Mouse (Mus musculus) cerebellum, adult 18-20 months (tissue): ENCODE results near the gene Bsn.

ENCODE experiments used
- DNase-seq, 2 experiments: peaks; one replicate each; pipeline ENCODE4 v3.0.0; 2021

The Bsn gene

DNA sequence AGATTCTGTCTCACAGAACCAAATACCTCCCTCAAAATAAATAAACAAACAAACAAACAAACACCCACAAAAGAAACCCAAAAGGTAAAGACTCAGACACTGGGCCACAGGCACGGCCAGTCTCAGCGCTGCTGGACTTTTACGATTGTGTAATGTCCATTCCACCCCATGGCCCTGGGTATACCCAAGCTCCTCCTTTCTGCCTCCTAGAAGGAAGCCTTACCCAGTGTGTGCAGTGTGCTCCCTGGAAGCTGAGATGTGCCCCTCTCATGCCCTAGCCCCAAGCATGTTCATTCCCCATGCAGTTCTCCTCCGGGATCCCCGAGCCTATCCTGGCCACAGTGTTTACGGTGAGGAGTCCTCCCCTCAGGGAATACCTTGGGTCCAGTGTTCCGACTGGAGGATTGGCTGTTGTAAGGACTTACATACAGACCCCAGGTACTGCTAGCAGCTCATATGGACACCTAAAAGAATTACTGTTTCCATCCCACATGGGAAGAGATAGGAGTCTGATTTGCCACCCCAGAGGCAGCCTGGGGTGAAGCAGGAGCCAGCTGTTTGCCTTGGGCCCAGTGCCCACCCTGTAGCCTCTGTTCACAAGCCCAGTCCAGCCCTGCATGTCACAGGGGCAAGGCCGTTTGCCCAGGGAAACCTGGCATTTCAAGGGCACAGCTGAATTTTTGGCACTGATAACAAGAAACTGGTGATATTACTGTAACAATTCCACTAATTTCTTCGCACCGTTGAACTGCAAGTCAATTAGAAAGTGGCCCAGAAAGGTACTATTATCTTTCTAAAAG is 68.8 kb downstream of the Bsn start:
- no peak for DNase-seq

DNA sequence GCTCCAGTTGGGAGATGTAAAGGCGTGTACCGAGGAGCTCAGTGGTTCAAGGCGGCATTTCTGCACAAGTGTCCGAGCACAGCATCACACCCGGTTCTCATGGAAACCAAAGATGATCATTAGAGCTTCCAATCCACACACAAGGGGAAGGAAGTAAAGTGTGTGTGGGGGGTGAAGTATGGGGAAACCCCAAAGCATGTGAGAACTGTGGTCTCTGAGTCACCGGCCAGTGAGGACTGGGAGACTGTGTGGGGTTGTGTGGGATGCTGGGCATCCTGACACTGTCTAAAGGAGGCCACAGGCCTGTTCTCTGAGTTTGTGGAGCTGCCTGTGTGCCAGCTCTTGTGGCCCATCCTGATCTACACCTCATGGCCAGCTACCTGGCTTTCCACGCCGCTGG is 69.5 kb downstream of the Bsn start:
- no peak for DNase-seq

DNA sequence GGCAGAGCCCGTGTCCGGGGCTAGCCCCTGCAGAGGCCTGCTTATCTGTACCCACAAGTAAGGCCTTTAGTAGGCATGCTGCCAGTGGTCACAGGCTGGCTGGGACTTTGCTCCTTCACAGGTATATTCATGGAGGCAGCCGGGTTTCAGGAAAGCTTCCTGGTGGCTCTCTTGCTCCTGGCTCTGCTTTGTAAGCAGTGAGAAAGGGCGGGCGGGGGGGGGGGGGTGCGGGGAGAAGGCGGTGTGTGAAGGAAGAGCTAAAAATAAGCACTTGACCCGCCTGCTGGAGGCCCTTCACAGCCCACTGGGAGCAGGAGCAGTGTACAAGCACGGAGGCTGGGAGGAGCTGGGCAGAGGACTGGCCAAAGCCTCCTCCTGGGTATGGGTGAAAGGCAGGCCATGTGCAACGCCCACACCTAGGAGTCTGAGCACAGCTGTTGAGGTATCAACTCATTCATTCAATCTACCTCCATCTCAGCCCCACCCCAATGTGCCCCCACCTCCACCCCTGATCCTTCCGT is 70.2 kb downstream of the Bsn start:
- DNase-seq: peak; percentile 49 to 52

DNA sequence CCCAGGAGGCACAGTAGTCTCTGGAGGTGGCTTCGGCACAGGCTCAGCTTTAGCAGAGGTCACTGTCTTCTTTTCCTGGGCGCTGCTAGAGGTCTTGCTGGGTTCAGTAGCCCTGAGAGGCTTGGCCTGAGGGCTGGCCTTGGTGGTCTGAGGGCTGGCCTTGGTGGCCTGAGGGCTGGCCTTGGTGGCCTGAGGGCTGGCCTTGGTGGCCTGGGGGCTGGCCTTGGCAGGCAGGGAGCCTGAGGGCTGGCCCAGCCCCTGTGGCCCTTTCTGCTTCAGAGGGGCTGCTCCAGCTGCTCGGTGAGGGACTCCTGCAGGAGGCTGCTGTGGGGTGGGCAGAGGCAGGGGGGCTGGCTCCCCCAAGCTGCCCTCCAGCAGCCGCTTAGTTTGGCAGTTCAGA is 73.0 kb downstream of the Bsn start:
- no peak for DNase-seq

DNA sequence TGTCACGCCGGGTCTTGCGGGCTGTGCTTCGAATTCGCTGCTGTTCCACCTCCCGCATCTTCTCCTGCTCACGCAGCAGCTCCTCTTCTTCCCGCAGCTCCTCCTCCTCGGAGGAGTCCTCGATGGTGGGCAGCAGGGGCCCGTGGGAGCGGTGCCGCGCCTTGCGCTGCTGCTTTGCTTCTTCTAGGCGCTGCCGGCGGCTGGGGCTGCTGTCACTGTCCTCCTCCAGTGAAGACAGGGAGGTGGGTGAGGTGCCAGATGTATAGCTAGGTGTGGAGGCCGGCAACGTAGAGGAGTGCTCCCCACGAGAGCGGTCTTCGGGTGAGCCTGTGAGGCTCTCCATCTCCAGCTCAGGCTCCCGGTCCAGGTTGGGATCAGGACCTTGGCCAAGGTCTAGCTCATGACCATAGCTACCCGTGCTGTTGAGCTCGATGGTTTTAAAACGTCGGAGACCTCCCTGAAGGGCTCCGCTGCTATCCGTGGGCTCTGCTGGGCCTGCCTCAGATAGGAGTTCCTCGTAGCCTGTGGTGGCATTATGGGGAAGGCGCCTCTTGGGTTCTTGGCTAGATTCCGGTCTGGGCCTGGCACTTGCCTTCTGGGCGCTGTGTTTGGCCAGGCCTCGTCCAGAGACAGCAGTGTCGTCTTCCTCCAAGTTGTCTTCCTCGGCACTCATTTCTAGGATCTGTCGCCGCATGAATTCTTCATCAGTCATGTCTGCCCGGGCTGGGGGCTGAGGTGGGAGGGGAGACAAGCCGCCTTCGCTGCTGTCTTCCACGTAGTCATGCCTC is 74.7 kb downstream of the Bsn start:
- DNase-seq: peak in 1 of 2 experiments; percentile 49

DNA sequence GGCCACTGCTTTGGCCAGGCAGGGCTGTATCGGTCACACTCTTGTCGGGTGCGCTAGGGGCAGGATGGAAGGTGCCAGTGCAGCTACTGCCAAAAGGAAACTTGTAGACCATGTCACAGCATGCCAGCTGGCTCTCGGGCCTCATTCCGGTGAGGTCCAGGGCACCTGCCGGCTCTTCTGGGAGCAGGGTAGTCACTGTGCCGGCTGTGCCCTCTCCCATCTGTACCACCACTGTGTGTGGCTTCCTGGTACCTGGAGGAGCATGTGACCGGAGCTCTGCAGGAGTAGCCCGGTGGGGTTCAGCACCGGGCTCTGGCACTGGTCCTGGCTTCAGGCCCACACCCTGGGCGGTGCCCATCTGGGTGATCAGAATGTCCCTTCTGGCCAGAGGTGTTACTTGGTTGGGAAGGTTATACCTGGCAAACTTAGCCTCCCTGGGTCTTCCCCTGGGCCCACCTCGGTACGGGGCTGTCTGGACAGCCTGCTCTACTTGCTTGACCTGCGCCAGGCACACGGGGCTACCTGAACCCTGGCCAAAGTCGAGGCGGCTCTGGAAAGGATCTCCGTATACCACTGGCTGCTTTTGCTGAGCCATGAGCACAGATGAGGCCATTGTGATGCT is 77.4 kb downstream of the Bsn start:
- peak; percentile 81 to 86 for DNase-seq

DNA sequence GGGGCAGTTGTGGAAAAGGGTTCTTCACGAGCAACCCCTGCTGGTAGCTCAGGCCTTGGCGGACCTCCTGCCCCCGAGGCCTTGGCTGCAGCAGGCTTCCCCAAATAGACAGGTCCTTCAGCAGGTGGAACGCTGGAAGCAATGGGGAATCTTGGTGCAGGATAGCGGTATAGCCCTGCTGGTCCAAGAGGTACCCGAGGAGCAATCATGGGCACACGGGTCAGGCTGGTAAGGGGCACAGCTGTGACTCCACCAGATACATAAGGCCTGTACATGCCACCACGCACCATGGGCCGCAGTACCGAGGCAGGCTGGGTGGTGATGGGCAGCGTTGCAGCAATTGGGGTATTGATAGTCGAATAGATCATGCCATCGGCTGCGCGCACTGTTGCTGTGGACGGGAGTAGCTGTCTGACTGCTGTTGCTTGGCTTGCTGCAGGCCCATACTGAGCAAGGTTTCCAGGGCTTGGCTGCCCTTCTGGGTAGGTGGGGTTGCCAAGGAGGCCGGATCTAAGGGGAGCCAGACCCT is 78.5 kb downstream of the Bsn start:
- DNase-seq: peak in 1 of 2 experiments; percentile 57

DNA sequence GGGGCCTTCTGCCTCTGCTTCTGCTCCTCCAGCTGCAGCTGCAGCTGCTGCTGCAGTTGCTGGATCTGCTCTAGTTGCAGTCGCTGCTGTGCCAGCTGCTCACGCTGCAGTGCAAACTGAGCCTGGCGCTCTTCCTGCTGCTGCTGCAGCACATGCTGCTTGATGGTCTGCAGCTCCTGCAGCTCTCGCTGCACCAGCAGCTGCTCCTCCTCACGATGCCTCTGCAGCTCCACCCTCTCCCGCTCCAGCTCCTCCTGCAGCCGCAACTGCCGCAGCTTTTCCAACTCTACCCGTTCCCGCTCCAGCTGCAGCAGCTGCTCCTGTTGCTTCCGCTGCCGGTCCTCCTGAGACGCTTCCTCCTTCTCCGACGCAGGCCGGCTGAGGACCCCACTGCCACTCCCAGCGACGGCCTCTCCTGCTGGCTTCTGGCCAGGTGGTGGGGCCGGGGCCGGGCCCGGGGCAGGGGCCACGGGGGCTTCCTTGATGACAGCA is 79.0 kb downstream of the Bsn start:
- DNase-seq: no peak

DNA sequence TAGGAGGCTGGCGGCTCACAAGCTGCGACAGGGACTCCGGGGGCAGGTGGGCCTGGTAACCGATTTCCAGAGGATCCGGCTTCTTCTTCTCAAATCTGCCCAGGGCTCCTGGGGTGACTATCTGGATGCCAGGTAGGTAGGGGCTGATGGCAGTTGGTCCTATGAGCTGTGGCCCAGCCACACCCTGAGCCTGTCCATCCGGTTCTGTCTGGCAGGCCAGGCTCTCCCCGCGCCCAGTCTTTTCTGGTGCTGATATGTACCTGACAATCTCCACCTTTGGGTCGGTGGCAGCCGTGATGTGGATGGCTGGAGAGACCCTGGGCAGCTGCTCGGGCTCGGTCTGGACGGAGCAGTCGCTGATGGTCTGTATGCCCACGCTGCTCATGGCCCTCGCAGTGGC is 80.0 kb downstream of the Bsn start:
- no peak for DNase-seq

DNA sequence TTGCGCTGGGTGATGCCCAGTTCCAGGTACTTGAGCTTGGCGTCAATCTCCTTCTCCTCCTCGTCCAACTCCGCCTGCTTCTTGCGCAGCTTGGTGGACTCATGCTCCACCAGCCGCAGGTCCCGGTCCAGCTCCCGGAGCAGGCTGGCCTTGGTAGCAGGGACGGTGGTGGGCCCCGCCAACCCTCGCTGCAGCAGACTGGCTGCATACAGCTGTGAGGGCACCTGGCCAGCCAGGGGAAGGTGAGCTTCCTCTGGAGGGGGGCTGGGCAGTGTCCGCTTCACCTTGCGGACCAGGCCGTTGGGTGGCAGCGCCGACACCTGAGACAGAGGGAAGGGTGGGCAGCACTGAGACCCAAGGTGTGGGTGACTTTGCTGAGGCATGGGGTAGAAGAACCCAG is 82.3 kb downstream of the Bsn start:
- no peak for DNase-seq

DNA sequence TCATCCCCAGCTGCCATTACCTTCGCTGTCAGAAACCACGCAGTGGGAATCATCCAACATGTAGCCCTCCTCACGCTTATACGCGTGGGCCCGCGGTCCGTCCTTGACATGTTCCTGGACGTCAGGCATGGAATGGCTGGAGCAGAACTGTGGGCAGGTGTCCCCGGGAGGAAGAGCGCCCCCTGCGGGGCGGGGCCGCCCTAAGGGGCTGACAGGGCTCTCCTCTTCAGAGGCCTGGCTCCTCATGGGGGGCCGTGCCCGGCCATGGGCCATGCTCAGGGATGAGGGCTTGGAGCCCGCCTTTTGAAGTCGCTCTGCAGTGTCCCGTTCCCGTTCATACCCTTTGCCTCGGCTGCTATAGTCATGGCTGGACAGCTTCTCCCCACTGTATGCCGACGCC is 84.1 kb downstream of the Bsn start:
- DNase-seq: no peak

DNA sequence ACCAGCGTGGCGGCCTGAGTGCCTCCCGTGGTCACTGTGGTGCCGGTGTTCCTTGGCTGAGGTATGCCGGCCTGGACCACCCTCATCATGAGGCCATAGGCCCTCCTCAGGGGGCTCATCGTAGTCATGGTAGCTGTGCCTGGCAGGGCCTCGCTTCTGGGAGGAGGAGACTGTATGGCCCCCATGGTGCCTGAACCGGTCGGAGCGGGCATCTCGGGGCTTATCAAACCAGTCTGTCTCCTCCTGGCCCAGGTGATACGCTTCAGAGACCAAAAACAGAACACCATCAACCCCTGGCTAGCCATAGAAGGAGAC is 84.7 kb downstream of the Bsn start:
- no peak for DNase-seq

DNA sequence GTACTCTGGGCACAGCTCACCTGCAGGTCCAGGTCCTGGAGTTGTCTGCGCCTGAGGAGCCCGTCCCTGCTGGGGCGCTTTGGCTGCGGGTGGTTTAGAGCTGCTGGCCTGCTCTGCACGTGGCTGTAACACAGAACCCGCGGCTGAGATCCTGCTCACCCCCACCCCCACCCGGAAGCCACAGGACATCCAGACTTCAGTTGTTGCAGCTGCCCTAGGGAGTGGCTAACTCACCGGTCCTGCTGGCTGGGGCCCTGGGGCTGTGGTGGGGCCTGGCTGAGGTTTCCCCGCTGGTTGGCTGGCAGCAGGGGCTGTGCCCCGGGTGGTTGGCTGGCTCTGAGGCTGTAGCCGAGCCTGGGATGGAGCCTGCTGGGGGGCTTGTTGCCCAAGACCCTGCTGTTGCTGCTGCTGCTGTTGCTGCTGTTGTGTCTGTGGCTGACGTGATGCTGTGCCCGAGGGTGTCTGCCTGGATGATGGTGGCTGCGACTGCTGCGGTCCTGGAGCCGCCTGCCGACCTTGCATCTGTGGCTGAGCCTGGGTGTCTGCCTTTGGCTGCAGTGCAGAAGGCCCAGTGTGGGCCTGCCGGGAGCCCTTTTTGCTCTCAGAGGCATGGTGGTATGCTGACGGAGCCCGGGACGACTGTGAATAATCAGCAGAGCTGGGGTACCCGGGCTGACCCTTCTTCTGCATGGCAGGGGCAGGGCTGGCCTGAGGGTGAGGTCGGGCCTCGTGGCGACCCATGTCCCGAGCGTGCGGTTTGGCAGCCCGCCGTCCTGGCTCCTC is 85.2 kb downstream of the Bsn start:
- peak; percentile 45 to 71 for DNase-seq

DNA sequence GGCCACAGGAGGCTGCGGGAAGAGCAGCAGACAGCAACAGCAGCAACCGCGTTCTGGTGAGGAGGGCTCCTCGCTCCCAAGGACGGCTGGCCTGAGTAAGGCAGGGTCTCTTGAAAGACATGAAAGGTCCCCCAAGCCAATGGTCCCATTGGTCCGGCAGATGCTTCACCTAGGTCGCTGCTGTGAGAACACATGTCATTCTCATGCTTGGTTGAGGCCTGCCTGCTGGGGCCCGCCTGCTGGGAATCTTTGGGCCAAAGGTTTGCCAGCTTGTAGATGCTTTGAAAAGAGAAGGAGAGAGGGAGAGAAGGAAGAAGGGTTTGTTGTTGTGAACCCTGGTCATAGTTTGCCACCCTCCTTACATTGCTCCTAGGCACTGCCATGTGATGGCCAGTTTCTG is 90.6 kb downstream of the Bsn start:
- peak in 1 of 2 experiments; percentile 60 for DNase-seq

DNA sequence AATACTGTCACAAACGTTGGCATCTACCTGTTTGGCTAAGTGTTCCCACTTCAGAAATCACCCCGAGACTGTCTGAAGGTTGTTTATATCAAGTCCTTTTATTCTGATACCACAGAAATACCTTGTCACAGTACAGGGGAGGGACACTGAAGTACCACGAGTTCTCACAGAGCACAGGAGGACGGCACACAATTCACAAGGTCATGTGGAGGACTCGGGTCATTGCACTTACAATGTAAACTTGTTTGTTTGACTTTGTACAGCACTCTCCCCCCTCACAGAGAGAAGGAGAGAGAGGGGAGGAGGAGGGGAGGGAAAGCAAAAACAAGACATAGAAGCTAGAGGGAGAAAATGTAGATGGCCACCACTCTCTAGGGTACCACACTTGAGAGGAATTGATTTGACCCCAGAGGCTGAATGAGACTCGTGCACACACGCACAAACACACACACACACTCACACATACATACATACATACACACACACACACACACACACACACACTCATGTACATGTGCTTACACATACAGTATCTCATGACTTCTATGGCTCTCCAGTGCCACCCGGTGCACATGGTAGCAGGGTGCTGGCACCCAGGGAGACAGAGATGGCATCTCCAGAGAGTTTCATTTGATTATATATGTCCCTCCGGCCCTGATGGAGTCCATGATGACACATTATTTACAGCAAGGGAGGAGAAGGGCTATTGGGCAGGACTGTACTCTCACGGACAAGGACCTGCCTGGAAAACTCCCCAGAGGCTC is 94.1 kb downstream of the Bsn start:
- no peak for DNase-seq

DNA sequence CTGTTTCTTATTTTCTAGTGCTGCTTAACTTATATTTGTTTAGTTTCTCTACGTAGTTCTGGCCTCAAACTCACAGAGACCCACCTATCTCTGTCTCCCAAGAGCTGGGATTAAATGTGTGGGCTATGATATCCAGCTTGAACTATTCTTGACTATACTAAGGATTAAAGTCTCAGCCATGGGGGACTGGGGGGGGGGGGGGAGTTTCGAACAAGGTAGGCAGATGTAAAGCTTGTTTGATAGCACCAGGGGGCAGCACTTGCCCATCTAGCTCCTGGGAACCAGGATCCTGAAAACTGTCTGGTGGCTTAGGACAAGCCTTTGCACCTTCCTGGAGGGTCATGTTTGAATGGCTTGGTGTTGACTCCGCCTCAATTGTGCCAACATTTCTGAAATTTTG is 94.7 kb downstream of the Bsn start:
- peak; percentile 75 to 84 for DNase-seq

DNA sequence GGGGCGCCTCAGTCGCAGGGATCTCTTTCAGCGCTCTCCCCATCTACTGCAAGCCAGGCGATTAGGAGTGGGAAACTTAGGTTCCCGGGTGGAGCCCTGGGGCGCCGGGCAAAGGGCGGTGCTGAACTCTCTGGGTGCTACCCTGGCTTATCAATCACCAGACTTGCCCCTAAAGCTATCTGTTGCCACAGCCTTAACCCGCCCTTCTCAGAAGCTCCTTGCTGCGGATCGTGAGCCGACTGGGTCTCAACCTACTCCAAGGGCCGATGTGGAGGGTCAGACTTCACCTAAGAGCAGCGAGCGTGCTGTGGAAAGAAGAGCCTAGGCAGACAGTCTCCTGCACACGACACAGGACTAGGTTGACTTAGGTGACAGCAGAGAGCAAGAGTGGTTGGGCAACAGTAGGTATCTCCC is 95.2 kb downstream of the Bsn start:
- DNase-seq: peak in 1 of 2 experiments; percentile 57

DNA sequence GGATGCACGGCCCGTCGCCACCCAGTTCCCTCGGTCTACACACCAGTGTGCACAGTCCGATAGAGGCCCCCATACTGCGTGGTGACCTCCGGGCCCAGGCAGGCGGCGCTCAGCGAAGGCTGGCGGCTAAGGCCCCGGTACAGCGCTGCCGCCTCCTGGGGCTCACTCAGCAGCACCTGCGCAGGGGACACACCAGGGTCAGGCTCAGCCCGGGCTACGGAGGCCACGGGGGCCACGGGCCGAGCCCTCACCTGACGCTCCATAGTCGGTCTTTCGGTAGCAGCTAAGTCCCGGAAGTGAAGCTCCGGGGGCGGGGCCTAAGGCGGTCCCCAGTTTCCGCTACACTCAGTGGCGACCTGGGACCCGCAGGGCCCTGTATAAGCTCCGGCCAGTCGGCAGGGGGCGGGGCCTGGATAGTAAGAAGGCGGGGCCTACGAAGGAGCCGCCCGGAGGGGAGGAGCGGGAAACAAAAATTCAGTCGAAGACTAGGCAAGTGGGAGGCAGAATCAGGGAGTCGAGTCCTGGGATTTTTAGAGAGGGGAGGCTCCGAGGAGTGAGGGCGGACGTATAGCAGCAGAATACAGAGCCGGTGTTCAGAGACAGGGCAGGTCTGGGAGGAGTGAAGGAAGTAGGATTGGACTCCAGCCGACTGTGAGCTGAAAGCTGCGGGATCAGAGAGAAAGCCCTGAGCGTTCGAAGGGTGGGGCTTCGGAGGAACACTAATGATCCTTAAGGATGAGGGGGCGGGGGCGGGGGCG is 95.8 kb downstream of the Bsn start, which contains the start of gene Apeh:
Apeh (minus strand) TSS at position 423 of the 758 bp plus-strand sequence.
- DNase-seq: peak; percentile 94

DNA sequence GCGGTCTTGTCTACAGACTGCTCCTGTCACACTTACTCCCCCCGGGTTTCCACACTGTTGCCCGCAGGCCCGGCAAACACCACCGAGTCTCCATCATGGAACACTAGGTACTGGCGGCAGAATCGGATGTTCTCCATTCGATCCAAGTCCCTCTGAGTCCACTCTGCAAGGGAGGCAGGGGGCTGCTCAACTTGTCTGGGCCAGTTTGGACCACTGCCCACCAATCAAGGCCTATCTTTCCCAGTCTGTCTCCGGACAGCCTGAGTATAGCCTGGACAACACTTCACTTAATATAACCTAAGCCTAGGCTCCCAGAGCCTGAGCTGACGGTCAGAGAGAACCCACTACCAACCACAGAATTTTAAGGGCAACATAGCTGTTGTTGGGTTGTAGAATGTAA is 96.6 kb downstream of the Bsn start:
- DNase-seq: peak in 1 of 2 experiments; percentile 43

DNA sequence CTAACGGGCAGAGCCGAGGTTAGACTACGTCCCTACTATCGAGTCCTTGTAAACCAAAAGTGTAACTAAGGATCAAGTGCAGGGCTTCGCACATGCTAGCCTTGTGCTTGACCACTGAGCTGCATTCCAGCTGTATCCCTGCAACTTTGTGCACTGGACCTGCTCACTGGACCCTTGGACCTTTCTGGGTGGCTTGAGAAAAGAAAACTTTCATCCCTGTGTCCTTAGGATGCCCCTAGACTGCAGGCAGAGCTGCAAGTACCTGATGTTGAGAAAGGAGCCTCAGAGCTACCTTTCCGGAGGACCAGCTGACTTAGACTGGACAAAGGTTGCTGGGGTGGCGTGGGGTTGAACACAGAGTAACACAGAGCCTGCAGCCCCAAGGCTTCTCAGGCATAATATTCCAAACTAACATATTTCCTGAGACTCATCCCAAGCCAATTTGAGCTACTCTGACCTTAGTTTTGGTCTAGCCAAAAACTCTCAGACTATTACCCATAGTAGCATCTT is 99.5 kb downstream of the Bsn start:
- DNase-seq: no peak

DNA sequence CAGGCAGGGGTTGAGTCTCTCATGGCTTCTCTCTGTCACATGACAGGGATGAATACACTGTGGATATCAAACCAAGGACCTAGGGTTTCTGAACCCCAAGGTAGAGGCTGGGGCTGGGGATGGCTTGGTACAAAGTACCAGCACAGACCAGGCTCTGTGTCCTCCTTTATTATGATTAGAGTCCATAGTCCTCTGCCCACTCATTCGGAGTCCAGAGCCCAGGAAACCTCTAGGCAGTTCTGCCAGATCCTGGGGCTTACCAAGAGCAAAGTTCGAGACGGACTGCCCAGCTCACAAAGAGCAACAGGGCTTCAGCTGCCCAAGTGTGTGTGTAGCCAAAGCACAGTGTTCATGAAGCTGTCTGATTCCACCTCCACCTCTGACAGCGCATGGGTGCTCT is 104.9 kb downstream of the Bsn start:
- DNase-seq: no peak
